Mouse (Mus musculus) CH12.LX (cell line): ENCODE data around the gene Zg16. TPM values are rescaled to one million over a fixed set of nuclear protein-coding genes. Genes with fewer than 3 reads are reported as not detected.

Source experiments
- DNase-seq: peaks from one replicate; pipeline ENCODE4 v3.0.0-alpha.2; 2013; ENCODE audit errors: extremely low read depth
- H3K27ac ChIP-seq: 2 replicates; pipeline ENCODE4 v1.5.1; 2012; ENCODE audit warnings: low read depth, mild to moderate bottlenecking, control low read depth, moderate library complexity; ENCODE audit not compliant: insufficient read depth
- H3K27me3 ChIP-seq: replicated peaks from 2 replicates; pipeline ENCODE3; 2012; ENCODE audit warnings: inconsistent platforms
- H3K36me3 ChIP-seq, 2 experiments: replicated peaks in 1 of 2; 2 replicates each; pipeline versions ENCODE3 to v1.6.1; 2012; ENCODE audit warnings: inconsistent platforms in 1 of 2, low read length in 1 of 2, mild to moderate bottlenecking in 1 of 2, mixed read lengths in 1 of 2, moderate library complexity in 1 of 2; ENCODE audit not compliant: control insufficient read depth in 1 of 2, insufficient read depth in 1 of 2
- H3K4me1 ChIP-seq, 2 experiments: 2 replicates each; pipeline ENCODE4 v1.6.1; 2012; ENCODE audit warnings: inconsistent platforms in 1 of 2, moderate library complexity in 1 of 2; ENCODE audit not compliant: insufficient read depth in 2 of 2, control insufficient read depth in 1 of 2
- H3K4me2 ChIP-seq: 2 replicates; pipeline ENCODE4 v1.6.1; 2012; ENCODE audit warnings: low read depth, mild to moderate bottlenecking, control low read depth; ENCODE audit not compliant: poor library complexity, insufficient read depth, severe bottlenecking
- H3K4me3 ChIP-seq, 3 experiments: fragments of 150-350 bp in 1 of 3; sonication (generic) in 1 of 3; replicated peaks in 1 of 3; 2 replicates each; pipeline versions ENCODE3 to v1.5.1; 2011 to 2012; ENCODE audit warnings: low read depth in 2 of 3, low read length in 2 of 3, mild to moderate bottlenecking in 2 of 3, moderate library complexity in 2 of 3, control low read depth in 1 of 3, improper control_type of control experiment in 1 of 3, inconsistent platforms in 1 of 3, mixed read lengths in 1 of 3; ENCODE audit not compliant: poor library complexity in 1 of 3
- H3K79me2 ChIP-seq: replicated peaks from 2 replicates; pipeline ENCODE4 v1.6.1; 2012; ENCODE audit warnings: mild to moderate bottlenecking, moderate library complexity; ENCODE audit not compliant: control insufficient read depth, poor library complexity, insufficient read depth, severe bottlenecking; ENCODE audit errors: extremely low read depth
- H3K9ac ChIP-seq: 2 replicates; pipeline ENCODE4 v1.6.1; 2012; ENCODE audit warnings: low read depth, mild to moderate bottlenecking, control low read depth, moderate library complexity; ENCODE audit not compliant: insufficient read depth
- H3K9me3 ChIP-seq: replicated peaks from 2 replicates; pipeline ENCODE3; 2012; ENCODE audit warnings: low read length, inconsistent platforms, mixed read lengths
- BHLHE40 ChIP-seq: IDR thresholded peaks from 2 replicates; pipeline ENCODE4 v1.6.1; 2011; ENCODE audit warnings: mild to moderate bottlenecking, low read depth, low read length, improper control_type of control experiment
- CHD1 ChIP-seq: IDR thresholded peaks from 2 replicates; pipeline ENCODE4 v1.6.1; 2012; ENCODE audit warnings: low read depth, low read length, improper control_type of control experiment, inconsistent platforms
- CHD2 ChIP-seq: IDR thresholded peaks from 2 replicates; pipeline ENCODE4 v1.6.1; 2011; ENCODE audit warnings: low read length, improper control_type of control experiment
- E2F4 ChIP-seq: IDR thresholded peaks from 2 replicates; pipeline ENCODE4 v1.6.1; 2011; ENCODE audit warnings: low read depth, low read length, improper control_type of control experiment; ENCODE audit not compliant: insufficient replicate concordance
- ELF1 ChIP-seq: IDR thresholded peaks from 2 replicates; pipeline ENCODE4 v1.6.1; 2014; ENCODE audit warnings: low read depth, mild to moderate bottlenecking, inconsistent platforms, low read length, improper control_type of control experiment
- EP300 ChIP-seq: IDR thresholded peaks from 2 replicates; pipeline ENCODE4 v1.6.1; 2011; ENCODE audit warnings: low read length, improper control_type of control experiment
- HCFC1 ChIP-seq: IDR thresholded peaks from 2 replicates; pipeline ENCODE4 v1.6.1; 2012; ENCODE audit warnings: low read depth, mild to moderate bottlenecking, inconsistent platforms, low read length, improper control_type of control experiment
- IRF4 ChIP-seq: IDR thresholded peaks from 2 replicates; pipeline ENCODE4 v1.6.1; 2014; ENCODE audit warnings: low read depth, mild to moderate bottlenecking, inconsistent platforms, low read length, improper control_type of control experiment
- KAT2A ChIP-seq: IDR thresholded peaks from 2 replicates; pipeline ENCODE4 v1.6.1; 2012; ENCODE audit warnings: low read length, improper control_type of control experiment, inconsistent platforms; ENCODE audit not compliant: insufficient replicate concordance
- MAFK ChIP-seq: IDR thresholded peaks from 2 replicates; pipeline ENCODE4 v1.6.1; 2011; ENCODE audit warnings: low read length, improper control_type of control experiment; ENCODE audit not compliant: insufficient replicate concordance
- MAX ChIP-seq: IDR thresholded peaks from 2 replicates; pipeline ENCODE4 v1.6.1; 2011; ENCODE audit warnings: low read length, improper control_type of control experiment
- MXI1 ChIP-seq: IDR thresholded peaks from 2 replicates; pipeline ENCODE4 v1.6.1; 2011; ENCODE audit warnings: mild to moderate bottlenecking, low read depth, low read length, improper control_type of control experiment
- NELFE ChIP-seq: IDR thresholded peaks from 2 replicates; pipeline ENCODE4 v1.6.1; 2011; ENCODE audit warnings: low read depth, low read length, improper control_type of control experiment
- PAX5 ChIP-seq: IDR thresholded peaks from 2 replicates; pipeline ENCODE4 v1.6.1; 2012; ENCODE audit warnings: low read length, inconsistent platforms, mixed read lengths
- POLR2A ChIP-seq: IDR thresholded peaks from 2 replicates; pipeline ENCODE4 v1.6.1; 2011; ENCODE audit warnings: low read depth, mild to moderate bottlenecking, improper control_type of control experiment, low read length
- POLR2AphosphoS2 ChIP-seq: IDR thresholded peaks from 2 replicates; pipeline ENCODE4 v1.6.1; 2011; ENCODE audit warnings: low read depth, low read length, improper control_type of control experiment
- RCOR1 ChIP-seq: conservative IDR thresholded peaks from 2 replicates; pipeline ENCODE4 v1.6.1; 2012; ENCODE audit warnings: low read depth, mild to moderate bottlenecking, inconsistent platforms, low read length, improper control_type of control experiment
- SIN3A ChIP-seq: IDR thresholded peaks from 2 replicates; pipeline ENCODE4 v1.6.1; 2012; ENCODE audit warnings: low read length, improper control_type of control experiment, inconsistent platforms
- SMC3 ChIP-seq: IDR thresholded peaks from 2 replicates; pipeline ENCODE4 v1.6.1; 2011; ENCODE audit warnings: low read depth, low read length, improper control_type of control experiment
- TCF12 ChIP-seq: IDR thresholded peaks from 2 replicates; pipeline ENCODE4 v1.6.1; 2014; ENCODE audit warnings: low read depth, mild to moderate bottlenecking, inconsistent platforms, low read length, improper control_type of control experiment
- UBTF ChIP-seq: IDR thresholded peaks from 2 replicates; pipeline ENCODE4 v1.6.1; 2012; ENCODE audit warnings: low read depth, mild to moderate bottlenecking, inconsistent platforms, low read length, improper control_type of control experiment, moderate library complexity
- USF1 ChIP-seq: IDR thresholded peaks from 2 replicates; pipeline ENCODE4 v1.6.1; 2014; ENCODE audit warnings: low read depth, mild to moderate bottlenecking, inconsistent platforms, low read length, improper control_type of control experiment
- ZC3H11A ChIP-seq: IDR thresholded peaks from 2 replicates; pipeline ENCODE4 v1.6.1; 2012; ENCODE audit warnings: low read depth, mild to moderate bottlenecking, inconsistent platforms, low read length, improper control_type of control experiment
- ZMIZ1 ChIP-seq: IDR thresholded peaks from 2 replicates; pipeline ENCODE4 v1.6.1; 2012; ENCODE audit warnings: low read depth, mild to moderate bottlenecking, inconsistent platforms, low read length, improper control_type of control experiment
- ZNF384 ChIP-seq: IDR thresholded peaks from 2 replicates; pipeline ENCODE4 v1.6.1; 2012; ENCODE audit warnings: low read depth, low read length, improper control_type of control experiment, inconsistent platforms
- dilution Hi-C: fragments of 300-500 bp; cut with MboI; formaldehyde crosslinking; loops from 2 replicates; pipeline ENCODE4 v1.14.3; 2020; ENCODE audit warnings: low sequenced_read_pairs; ENCODE audit not compliant: extremely low pct_unique_long_range_greater_than_20kb, extremely low pct_ligation_motif_present
- in situ Hi-C: fragments of 300-500 bp; cut with MboI; formaldehyde crosslinking; loops from 3 replicates; pipeline ENCODE4 v1.14.3; 2019; ENCODE audit warnings: low sequenced_read_pairs, low pct_ligation_motif_present, low pct_unique_long_range_greater_than_20kb, mixed read lengths
- polyA plus RNA-seq: library from polyadenylated mRNA; unstranded; fragments of >175 nt; gene quantifications from 2 replicates; pipeline ENCODE4 v1.2.1, GENCODE M21; 2012; ENCODE audit warnings: low read depth; ENCODE audit not compliant: insufficient read length
- total RNA-seq, 2 experiments: library from RNA; depleted of rRNA; stranded (reverse); fragments of 300-350 nt in 1 of 2; fragments of >200 nt in 1 of 2; gene quantifications; 2 replicates each; pipeline ENCODE4 v1.2.3; 2012 to 2014

Gene Zg16
- total and polyA plus RNA-seq, 3 experiments, result not detected

GRCm38 (mm10) chr7:127020491-127020890 lies 66.6 kb downstream of the Zg16 start (continued):
- TF ChIP-seq ZC3H11A (no peak), EP300 (no peak)
- TF ChIP-seq, all 38 proteins: peak for 0

DNA sequence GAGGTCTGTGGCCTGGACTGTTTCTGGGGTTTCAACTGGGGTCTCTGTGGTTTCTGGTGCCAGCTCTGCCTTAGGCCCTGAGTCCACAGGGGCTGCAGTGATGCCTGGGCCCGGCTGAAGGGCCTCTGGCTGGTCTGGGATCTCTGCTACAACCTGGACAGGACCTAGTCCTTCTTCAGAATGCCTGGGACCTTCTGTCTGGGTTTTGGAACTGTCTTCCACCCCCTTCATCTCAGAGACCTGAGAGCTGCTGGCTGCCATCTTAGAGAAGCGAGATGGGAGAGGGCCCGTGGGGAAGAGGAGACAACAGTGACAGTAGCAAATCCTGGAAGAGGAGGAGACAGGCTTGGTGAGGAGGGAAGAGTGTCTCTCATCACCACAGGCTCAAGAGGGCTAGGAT lies 67.1 kb downstream of the Zg16 start:
- H3K4me1 ChIP-seq, result peaks cover 26 to 72% of the 10 kb centered on the region in 2 experiments

GRCm38 (mm10) chr7:127019306-127019960 lies 67.7 kb downstream of the Zg16 start:
- Histone ChIP-seq H3K36me3 (peaks cover 23 to 63% of the 10 kb centered on the region in 2 experiments), H3K4me2 (no peak overlapping the region), H3K27ac (no peak overlapping the region), H3K4me3 (no peak overlapping the region), H3K9me3 (no peaks in the 10 kb centered on the region), H3K4me1 (peaks cover 28 to 74% of the 10 kb centered on the region in 2 experiments), H3K79me2 (peaks cover 13% of the 10 kb centered on the region), H3K27me3 (no peaks in the 10 kb centered on the region), H3K9ac (no peak overlapping the region)
- dilution Hi-C loops (no loop called here), in situ Hi-C loops (loop anchor here (5.0 to 10.0 kb wide), 2 partner anchors 57 to 315 kb away; partner anchors contain the start of gene Coro1a)
- DNase-seq, result no peak
- TF ChIP-seq BHLHE40 (no peak), MAX (no peak), POLR2AphosphoS2 (no peak), UBTF (no peak), CHD2 (no peak), NELFE (no peak), RCOR1 (no peak), IRF4 (no peak), KAT2A (no peak), PAX5 (no peak), EP300 (no peak), ELF1 (no peak), ZMIZ1 (no peak), MAFK (no peak), ZC3H11A (no peak), ZNF384 (no peak), HCFC1 (no peak), CHD1 (no peak), POLR2A (no peak), E2F4 (no peak)

More for the DNA sequence above, 67.1 kb downstream of the Zg16 start:
- H3K4me2 ChIP-seq, result no peak overlapping the region
- TF ChIP-seq SMC3, result no peak
- TF ChIP-seq SIN3A, result no peak
- TF ChIP-seq TCF12, result no peak
- no peak for TF ChIP-seq PAX5
- no peak for TF ChIP-seq HCFC1
- TF ChIP-seq ZC3H11A, result no peak
- TF ChIP-seq POLR2A, result no peak
- TF ChIP-seq ELF1, result no peak
- TF ChIP-seq MXI1, result no peak
- no peak for TF ChIP-seq RCOR1
- TF ChIP-seq USF1, result no peak
- no peak for TF ChIP-seq ZMIZ1
- TF ChIP-seq NELFE, result no peak
- dilution Hi-C loops, result no loop called here
- in situ Hi-C loops, result loop anchor here (5.0 kb wide), 1 partner anchor 133 kb away; no protein-coding TSS in a partner anchor
- no peaks in the 10 kb centered on the region for H3K27me3 ChIP-seq
- peaks cover 19% of the 10 kb centered on the region for H3K79me2 ChIP-seq
- DNase-seq, result no peak
- H3K36me3 ChIP-seq, result peaks cover 21 to 65% of the 10 kb centered on the region in 2 experiments
- H3K9me3 ChIP-seq, result no peaks in the 10 kb centered on the region
- H3K27ac ChIP-seq, result no peak overlapping the region
- no peak overlapping the region for H3K9ac ChIP-seq
- H3K4me3 ChIP-seq, result no peak overlapping the region
